Mouse (Mus musculus) neural tube, postnatal 0 days (tissue): ENCODE measurements around the gene Rac1. TPM values are rescaled to one million over a fixed set of nuclear protein-coding genes. Genes with fewer than 3 reads are reported as not detected.

Experiments used
- polyA plus RNA-seq: library from polyadenylated mRNA; unstranded; fragments of >200 nt; fragmentation: Nextera tagmentation; extraction: Ambion mirVana; gene quantifications from 2 replicates; pipeline ENCODE4 v1.2.1, GENCODE M21; 2015

Rac1 gene
- polyA plus RNA-seq: 418 and 437 TPM in 2 replicates

GRCm38 (mm10) chr5:143527486-143528307 is at the start of gene Rac1:
Gene Rac1, minus strand, starts transcription at chr5:143528036.

GRCm38 (mm10) chr5:143464100-143464756 is 63.6 kb downstream of the Rac1 start, which contains the start of gene Daglb:
Gene Daglb, plus strand, starts transcription at chr5:143464584.

Other genes starting within 250 kb of the Rac1 start
- 0.58 and 0.99 TPM in 2 replicates for gene Zfp853, start 234.4 kb downstream of the Rac1 start, polyA plus RNA-seq
- gene E130309D02Rik, start 212.7 kb downstream of the Rac1 start, polyA plus RNA-seq: 19.9 and 21.3 TPM in 2 replicates
- 84.5 and 88.7 TPM in 2 replicates for gene Zdhhc4, start 198.8 kb downstream of the Rac1 start, polyA plus RNA-seq
- 1.0 and 1.6 TPM in 2 replicates for gene Grid2ip, start 170.7 kb downstream of the Rac1 start, polyA plus RNA-seq
- gene Kdelr2, start 124.2 kb downstream of the Rac1 start, polyA plus RNA-seq: 138 and 142 TPM in 2 replicates
- 19.4 and 22.0 TPM in 2 replicates for gene Daglb, start 63.5 kb downstream of the Rac1 start, polyA plus RNA-seq
- 31.9 and 36.2 TPM in 2 replicates for gene Cyth3, start 94.4 kb upstream of the Rac1 start, polyA plus RNA-seq
- gene Usp42, start 204.2 kb upstream of the Rac1 start, polyA plus RNA-seq: 19.4 and 19.5 TPM in 2 replicates